Mouse (Mus musculus) G1E (cell line): Measurements from ENCODE around the gene Krtap1-5. TPM values are rescaled to one million over a fixed set of nuclear protein-coding genes. Genes with fewer than 3 reads are reported as not detected.

Source experiments
- ATAC-seq: 2 replicates; pipeline ENCODE4 v1.8.0; 2016; ENCODE audit warnings: mild to moderate bottlenecking; ENCODE audit not compliant: insufficient number of reproducible peaks, poor library complexity, low FRiP score, severe bottlenecking; ENCODE audit errors: extremely low read depth
- DNase-seq: peaks from one replicate; pipeline ENCODE4 v3.0.0; 2012; ENCODE audit warnings: low spot score
- H3K27me3 ChIP-seq: 2 replicates; pipeline ENCODE4 v1.6.1; 2012; ENCODE audit warnings: mild to moderate bottlenecking, low read length, inconsistent platforms; ENCODE audit not compliant: insufficient read depth
- H3K36me3 ChIP-seq: replicated peaks from 2 replicates; pipeline ENCODE3; 2012; ENCODE audit warnings: mild to moderate bottlenecking, inconsistent platforms
- H3K4me1 ChIP-seq: 2 replicates; pipeline ENCODE4 v1.6.1; 2012; ENCODE audit warnings: low read depth, low read length, inconsistent platforms, mixed read lengths; ENCODE audit not compliant: insufficient read depth
- H3K4me3 ChIP-seq: 2 replicates; pipeline ENCODE4 v1.5.1; 2012; ENCODE audit warnings: low read depth, mild to moderate bottlenecking, inconsistent platforms, low read length, moderate library complexity, mixed read lengths
- H3K9me3 ChIP-seq: replicated peaks from 2 replicates; pipeline ENCODE4 v1.6.1; 2012; ENCODE audit warnings: inconsistent platforms
- CTCF ChIP-seq: IDR thresholded peaks from 2 replicates; pipeline ENCODE4 v1.5.1; 2012; ENCODE audit warnings: low read depth, low read length, inconsistent platforms, mixed read lengths
- GATA1 ChIP-seq: IDR thresholded peaks from 2 replicates; pipeline ENCODE4 v1.6.1; 2012; ENCODE audit warnings: borderline replicate concordance, low read length, inconsistent platforms, mixed read lengths
- GATA2 ChIP-seq: IDR thresholded peaks from 2 replicates; pipeline ENCODE4 v1.6.1; 2012; ENCODE audit warnings: low read depth, low read length, inconsistent platforms, borderline replicate concordance
- POLR2AphosphoS5 ChIP-seq: IDR thresholded peaks from 2 replicates; pipeline ENCODE4 v1.6.1; 2012; ENCODE audit warnings: low read depth, low read length, inconsistent platforms; ENCODE audit not compliant: insufficient replicate concordance
- TAL1 ChIP-seq: conservative IDR thresholded peaks from 2 replicates; pipeline ENCODE4 v1.6.1; 2012; ENCODE audit warnings: low read depth, low read length, inconsistent platforms, mixed read lengths
- polyA plus RNA-seq: library from polyadenylated mRNA; stranded (reverse); fragments of >175 nt; gene quantifications from 2 replicates; pipeline ENCODE4 v1.2.3, GENCODE M21; 2012
- total RNA-seq, 2 experiments: library from RNA; stranded (forward) in 1 of 2; stranded (reverse) in 1 of 2; fragments of 200-1000 nt in 1 of 2; fragments of >200 nt in 1 of 2; fragmentation: Nextera tagmentation in 1 of 2; gene quantifications; 2 replicates each; pipeline ENCODE4 v1.2.3; 2014 to 2017

The Krtap1-5 gene
- total and polyA plus RNA-seq, 3 experiments: 0.11 TPM; not detected in 2

DNA sequence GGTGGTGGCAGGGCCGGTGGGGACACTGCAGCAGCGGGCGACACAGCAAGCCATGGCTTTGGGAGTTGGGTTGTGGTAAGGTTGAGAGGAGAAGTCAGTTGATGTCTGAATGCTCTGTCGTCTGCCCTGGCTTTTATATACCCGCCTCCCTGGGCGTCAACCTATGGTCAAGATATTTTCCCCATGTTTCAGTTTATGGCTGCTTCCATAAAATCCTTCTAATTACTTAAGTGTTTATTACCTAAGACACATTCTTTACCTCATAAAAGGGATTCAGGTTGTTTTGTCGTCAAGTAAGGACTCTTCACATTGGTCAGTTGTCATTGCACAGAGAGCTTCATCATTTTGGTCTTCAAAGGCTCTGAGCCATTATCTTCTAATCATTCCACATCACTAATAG, 14.3 kb downstream of the Krtap1-5 start, which contains the start of gene Krtap3-1:
Krtap3-1 (minus strand) TSS at position 101 of the 400 bp plus-strand sequence.
- Histone ChIP-seq H3K9me3 (peaks cover 12% of the 10 kb centered on the region), H3K36me3 (no peaks in the 10 kb centered on the region), H3K27me3 (no peaks in the 10 kb centered on the region), H3K4me3 (no peak within 1 kb of the TSS), H3K4me1 (no peaks in the 10 kb centered on the region)
- no peak for TF ChIP-seq GATA1
- no peak for TF ChIP-seq TAL1
- TF ChIP-seq POLR2AphosphoS5: no peak
- TF ChIP-seq CTCF: no peak
- TF ChIP-seq GATA2: no peak
- ATAC-seq (no peak), DNase-seq (no peak)

DNA sequence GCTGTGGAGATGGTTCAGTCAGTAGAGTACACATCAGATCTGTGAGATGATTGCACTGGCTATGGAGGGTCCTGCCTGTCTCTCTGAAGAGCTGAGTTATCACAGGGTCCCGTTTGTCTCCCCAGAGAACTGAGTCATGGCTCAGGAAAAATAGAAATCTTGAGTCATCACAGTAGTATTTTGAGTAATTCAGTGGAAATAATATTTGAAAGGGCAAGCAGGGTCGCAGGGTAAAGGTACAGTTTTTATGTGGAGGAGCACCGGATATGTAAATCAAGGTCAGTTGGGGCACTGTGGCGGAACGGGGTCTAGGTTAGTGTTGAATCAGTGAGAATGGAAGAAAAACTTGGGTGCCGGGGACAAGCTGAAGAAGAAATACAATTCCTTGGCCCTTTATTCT, 18.2 kb downstream of the Krtap1-5 start:
- H3K27me3 ChIP-seq: no peaks in the 10 kb centered on the region
- H3K9me3 ChIP-seq: peaks cover 11% of the 10 kb centered on the region
- ATAC-seq (no peak), DNase-seq (no peak)
- no peak for TF ChIP-seq TAL1
- no peak for TF ChIP-seq CTCF
- TF ChIP-seq GATA2: no peak
- no peak for TF ChIP-seq GATA1
- TF ChIP-seq POLR2AphosphoS5: no peak
- no peaks in the 10 kb centered on the region for H3K36me3 ChIP-seq
- H3K4me3 ChIP-seq: no peak overlapping the region
- no peaks in the 10 kb centered on the region for H3K4me1 ChIP-seq

DNA sequence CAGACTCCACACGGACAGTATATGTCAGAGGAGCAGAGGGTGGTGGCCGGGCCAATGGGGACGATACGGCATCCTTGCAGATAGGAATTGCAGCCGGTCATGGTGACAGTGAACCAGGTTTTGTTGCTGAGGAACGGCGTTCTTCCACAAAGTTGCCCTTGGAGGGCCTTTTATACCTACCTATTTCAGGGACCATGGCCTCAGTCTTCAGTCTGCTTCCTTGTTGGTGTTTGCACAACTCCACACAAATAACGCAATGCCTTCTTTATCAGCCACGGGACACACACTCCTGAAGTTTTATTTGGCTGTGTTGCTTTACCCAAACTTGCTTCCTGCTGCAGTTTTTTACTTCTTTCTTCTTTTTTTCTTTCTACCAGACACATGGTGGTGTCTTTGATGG, 21.4 kb downstream of the Krtap1-5 start, which contains the start of gene Gm11939:
Gm11939 (minus strand) TSS at position 101 of the 400 bp plus-strand sequence.
- Histone ChIP-seq H3K4me1 (no peaks in the 10 kb centered on the region), H3K27me3 (no peaks in the 10 kb centered on the region), H3K4me3 (no peak within 1 kb of the TSS), H3K36me3 (no peaks in the 10 kb centered on the region), H3K9me3 (peaks cover 6% of the 10 kb centered on the region)
- TF ChIP-seq GATA1 (no peak), CTCF (no peak), POLR2AphosphoS5 (no peak), GATA2 (no peak), TAL1 (no peak)
- no peak for DNase-seq
- ATAC-seq: no peak

DNA sequence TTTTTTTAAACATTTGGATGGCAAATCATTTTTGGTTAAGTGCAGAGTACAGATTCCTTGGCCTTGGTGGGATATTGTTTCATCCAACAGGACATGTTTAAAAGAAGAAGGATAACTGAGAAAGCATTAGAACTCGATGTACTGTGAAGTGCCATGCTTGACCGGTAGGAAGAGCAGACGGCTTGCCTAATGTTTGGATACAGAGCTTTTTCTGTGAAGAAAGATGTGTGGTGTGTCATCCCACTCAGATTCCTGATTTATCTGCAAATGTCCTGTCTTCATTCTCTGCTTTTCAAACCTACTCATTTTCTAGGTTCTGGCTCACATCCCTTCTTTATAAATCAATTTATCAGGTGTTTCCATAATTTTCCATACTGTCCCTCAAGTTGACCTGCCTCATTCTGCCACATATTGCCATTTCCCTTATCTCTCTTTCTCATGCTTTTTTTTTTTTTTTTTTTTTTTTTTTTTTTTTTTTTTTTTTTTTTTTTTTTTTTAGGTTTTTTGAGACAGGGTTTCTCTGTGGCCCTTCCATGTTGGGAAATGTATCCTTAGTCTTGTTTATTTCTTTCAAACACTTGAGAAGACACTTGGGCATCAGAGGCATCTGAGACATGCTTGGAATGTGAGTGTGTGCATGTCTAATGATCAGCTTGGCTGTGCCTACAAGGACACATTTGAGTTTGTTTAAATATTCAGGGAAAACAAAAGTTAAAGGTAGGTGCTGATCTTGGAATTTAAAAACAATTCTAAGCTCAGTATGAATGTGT, 22.7 kb downstream of the Krtap1-5 start:
- no peak for DNase-seq
- Histone ChIP-seq H3K9me3 (peaks cover 6% of the 10 kb centered on the region), H3K4me3 (no peak overlapping the region), H3K36me3 (no peaks in the 10 kb centered on the region), H3K27me3 (no peaks in the 10 kb centered on the region), H3K4me1 (no peaks in the 10 kb centered on the region)
- TF ChIP-seq TAL1 (no peak), GATA1 (no peak), GATA2 (no peak), POLR2AphosphoS5 (no peak), CTCF (no peak)
- no peak for ATAC-seq

DNA sequence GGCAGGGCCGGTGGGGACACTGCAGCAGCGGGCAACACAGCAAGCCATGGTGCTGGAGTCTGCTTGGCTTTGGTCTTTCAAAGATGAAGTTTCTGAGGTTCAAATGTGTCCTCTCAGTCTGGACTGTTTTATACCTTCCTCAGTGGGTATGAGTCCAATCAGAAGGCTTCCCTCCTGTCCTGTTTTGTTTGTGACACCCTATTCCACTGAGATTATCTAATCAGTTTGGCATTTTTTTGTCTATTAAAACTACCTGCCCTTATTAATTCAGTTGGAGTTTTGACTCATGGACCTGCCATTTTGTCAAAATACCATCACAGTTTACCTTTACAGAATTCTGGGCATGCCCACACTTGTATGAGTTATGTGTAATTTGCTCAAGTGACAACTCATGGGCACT, 24.1 kb downstream of the Krtap1-5 start, which contains the start of gene Krtap3-2:
Krtap3-2 (minus strand) TSS at position 101 of the 400 bp plus-strand sequence.
- ATAC-seq (no peak), DNase-seq (no peak)
- H3K36me3 ChIP-seq: no peaks in the 10 kb centered on the region
- peaks cover 6% of the 10 kb centered on the region for H3K9me3 ChIP-seq
- H3K4me3 ChIP-seq: no peak within 1 kb of the TSS
- no peaks in the 10 kb centered on the region for H3K27me3 ChIP-seq
- no peak for TF ChIP-seq GATA2
- TF ChIP-seq POLR2AphosphoS5: no peak
- no peak for TF ChIP-seq GATA1
- TF ChIP-seq CTCF: no peak
- no peak for TF ChIP-seq TAL1
- no peaks in the 10 kb centered on the region for H3K4me1 ChIP-seq

DNA sequence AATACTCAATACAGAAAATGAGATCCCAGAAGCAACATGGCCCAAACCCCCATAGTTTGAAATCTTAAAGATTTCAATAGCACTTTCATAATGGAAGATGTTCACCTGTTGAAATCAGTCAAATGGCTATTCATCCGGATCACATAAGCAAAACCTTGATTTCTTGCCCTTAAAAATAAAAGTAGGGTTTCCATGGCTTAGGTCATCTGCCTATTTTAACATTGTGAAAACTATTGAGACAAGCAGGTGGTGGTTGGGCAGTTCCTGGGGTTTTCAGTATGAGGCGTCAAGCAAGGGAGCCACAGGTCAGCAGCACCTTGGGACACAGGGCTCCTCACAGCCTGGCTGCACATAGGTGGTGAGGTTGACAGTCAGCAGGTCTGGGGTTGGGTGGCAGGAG, 24.6 kb downstream of the Krtap1-5 start:
- Histone ChIP-seq H3K27me3 (no peaks in the 10 kb centered on the region), H3K4me1 (no peaks in the 10 kb centered on the region), H3K4me3 (no peak overlapping the region), H3K9me3 (peaks cover 6% of the 10 kb centered on the region), H3K36me3 (no peaks in the 10 kb centered on the region)
- ATAC-seq: no peak
- no peak for TF ChIP-seq TAL1
- no peak for DNase-seq
